Mouse (Mus musculus): Measurements from ENCODE around the gene Cetn4. TPM values are rescaled to one million over a fixed set of nuclear protein-coding genes. Genes with fewer than 3 reads are reported as not detected.

The Cetn4 gene
- polyA plus RNA-seq, 1 experiment from 2014 or later, result 1.3 TPM

- H3K4me3 ChIP-seq (ENCODE audit: low read depth, low read length), result no peak overlapping the region
- no peaks in the 10 kb centered on the region for H3K4me1 ChIP-seq (ENCODE audit: control insufficient read depth, insufficient read depth, low read length)
- no peak overlapping the region for H3K27ac ChIP-seq (ENCODE audit: low read depth, low read length)
- H3K36me3 ChIP-seq (ENCODE audit: control insufficient read depth, insufficient read depth, low read length), result no peaks in the 10 kb centered on the region
- no peaks in the 10 kb centered on the region for H3K9me3 ChIP-seq (ENCODE audit: control insufficient read depth, low read length)
- no peak overlapping the region for H3K4me2 ChIP-seq (ENCODE audit: low read depth)
- H3K9ac ChIP-seq (ENCODE audit: low read length), result no peak overlapping the region
- no peaks in the 10 kb centered on the region for H3K27me3 ChIP-seq (ENCODE audit: control insufficient read depth, insufficient read depth, low read length)
- no peak for DNase-seq (ENCODE audit: low spot score)
- no peak for ATAC-seq (ENCODE audit: insufficient read depth, low FRiP score, low TSS enrichment)
- WGBS, result 88% methylated on average over 4 of the region's 4 CpGs
Measured at GRCm38 (mm10) chr3:37269926-37270325, 42.6 kb downstream of the Cetn4 start.

DNA sequence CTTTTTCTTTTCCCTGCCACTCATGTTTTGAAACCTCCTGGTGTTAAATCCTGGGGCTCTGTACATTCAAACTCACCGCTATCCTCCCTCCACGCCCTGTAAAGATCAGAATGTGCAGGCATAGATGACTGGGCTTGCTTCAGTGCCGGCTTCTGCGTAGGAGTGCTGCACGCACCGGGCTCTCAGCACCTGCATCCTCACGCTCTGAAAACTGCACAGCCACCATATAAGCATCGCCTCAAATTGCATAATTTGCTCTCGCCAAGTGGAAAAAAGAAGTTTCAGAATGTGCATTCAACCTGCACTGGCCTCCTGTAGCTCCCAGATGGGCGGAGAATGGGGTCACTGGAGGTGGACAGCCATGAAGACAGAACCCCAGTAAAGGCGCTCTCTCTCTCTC is 44.2 kb downstream of the Cetn4 start:
- WGBS, result 88% methylated on average over 10 of the region's 11 CpGs
- H3K9me3 ChIP-seq (ENCODE audit: control insufficient read depth, low read length), result no peaks in the 10 kb centered on the region

GRCm38 (mm10) chr3:37259331-37259999 is 53.0 kb downstream of the Cetn4 start:
- 67% methylated on average over 10 of the region's 10 CpGs for WGBS
- no peaks in the 10 kb centered on the region for H3K9me3 ChIP-seq (ENCODE audit: control insufficient read depth, low read length)
- no peak overlapping the region for H3K4me3 ChIP-seq (ENCODE audit: low read depth, low read length)
- ATAC-seq (ENCODE audit: insufficient read depth, low FRiP score, low TSS enrichment) (no peak), DNase-seq (ENCODE audit: low spot score) (no peak)
- H3K9ac ChIP-seq (ENCODE audit: low read length), result no peak overlapping the region
- H3K4me2 ChIP-seq (ENCODE audit: low read depth), result no peak overlapping the region
- no peak overlapping the region for H3K27ac ChIP-seq (ENCODE audit: low read depth, low read length)
- H3K27me3 ChIP-seq (ENCODE audit: control insufficient read depth, insufficient read depth, low read length), result no peaks in the 10 kb centered on the region
- H3K4me1 ChIP-seq (ENCODE audit: control insufficient read depth, insufficient read depth, low read length), result no peaks in the 10 kb centered on the region
- no peaks in the 10 kb centered on the region for H3K36me3 ChIP-seq (ENCODE audit: control insufficient read depth, insufficient read depth, low read length)

More for the DNA sequence above, 44.2 kb downstream of the Cetn4 start:
- Histone ChIP-seq H3K27ac (ENCODE audit: low read depth, low read length) (no peak overlapping the region), H3K27me3 (ENCODE audit: control insufficient read depth, insufficient read depth, low read length) (no peaks in the 10 kb centered on the region), H3K4me2 (ENCODE audit: low read depth) (no peak overlapping the region), H3K36me3 (ENCODE audit: control insufficient read depth, insufficient read depth, low read length) (no peaks in the 10 kb centered on the region), H3K4me1 (ENCODE audit: control insufficient read depth, insufficient read depth, low read length) (no peaks in the 10 kb centered on the region), H3K9ac (ENCODE audit: low read length) (no peak overlapping the region), H3K4me3 (ENCODE audit: low read depth, low read length) (no peak overlapping the region)
- DNase-seq (ENCODE audit: low spot score) (no peak), ATAC-seq (ENCODE audit: insufficient read depth, low FRiP score, low TSS enrichment) (no peak)

DNA sequence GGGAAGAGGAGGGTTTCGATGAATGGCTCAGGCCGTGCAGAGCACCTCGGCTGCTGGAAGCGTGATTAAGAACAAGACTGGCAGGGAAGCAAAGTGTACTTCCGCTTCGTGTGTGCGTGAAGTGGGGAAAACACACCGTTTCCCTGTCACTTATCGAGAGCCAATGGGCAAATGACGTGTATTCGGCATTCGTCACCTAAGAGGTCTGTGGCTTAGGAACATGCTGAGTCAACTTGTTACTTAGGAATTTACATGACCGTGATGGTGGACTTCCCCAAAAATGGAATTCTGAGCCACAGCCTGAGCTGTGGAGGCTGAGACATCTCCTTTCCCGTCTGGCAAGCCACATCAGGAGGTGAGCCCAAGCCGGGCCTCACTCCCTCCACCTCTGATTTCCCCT is 54.7 kb downstream of the Cetn4 start:
- no peak overlapping the region for H3K4me3 ChIP-seq (ENCODE audit: low read depth, low read length)
- H3K36me3 ChIP-seq (ENCODE audit: control insufficient read depth, insufficient read depth, low read length), result no peaks in the 10 kb centered on the region
- no peak overlapping the region for H3K27ac ChIP-seq (ENCODE audit: low read depth, low read length)
- H3K9me3 ChIP-seq (ENCODE audit: control insufficient read depth, low read length), result no peaks in the 10 kb centered on the region
- H3K4me2 ChIP-seq (ENCODE audit: low read depth), result no peak overlapping the region
- H3K4me1 ChIP-seq (ENCODE audit: control insufficient read depth, insufficient read depth, low read length), result no peaks in the 10 kb centered on the region
- WGBS, result 92% methylated on average over 15 of the region's 15 CpGs
- no peaks in the 10 kb centered on the region for H3K27me3 ChIP-seq (ENCODE audit: control insufficient read depth, insufficient read depth, low read length)
- DNase-seq (ENCODE audit: low spot score) (no peak), ATAC-seq (ENCODE audit: insufficient read depth, low FRiP score, low TSS enrichment) (no peak)
- H3K9ac ChIP-seq (ENCODE audit: low read length), result no peak overlapping the region

Other genes starting within 250 kb of the Cetn4 start
- 0.23 and 0.40 TPM in 2 replicates for gene Adad1, start 249.2 kb downstream of the Cetn4 start, polyA plus RNA-seq (2014; fragmentation: Nextera tagmentation; extraction: Ambion mirVana)
- 0.21 and 0.59 TPM in 2 replicates for gene Il2, start 186.7 kb downstream of the Cetn4 start, polyA plus RNA-seq (2014; fragmentation: Nextera tagmentation; extraction: Ambion mirVana)
- not detected in 2 replicates for gene Il21, start 80.1 kb downstream of the Cetn4 start, polyA plus RNA-seq (2014; fragmentation: Nextera tagmentation; extraction: Ambion mirVana)
- gene Bbs12, start 154 bp downstream of the Cetn4 start, polyA plus RNA-seq (2014; fragmentation: Nextera tagmentation; extraction: Ambion mirVana), result 7.6 and 9.0 TPM in 2 replicates
- 0.31 and 0.41 TPM in 2 replicates for gene Fgf2, start 35.6 kb upstream of the Cetn4 start, polyA plus RNA-seq (2014; fragmentation: Nextera tagmentation; extraction: Ambion mirVana)
- gene Spata5, start 107.2 kb upstream of the Cetn4 start, polyA plus RNA-seq (2014; fragmentation: Nextera tagmentation; extraction: Ambion mirVana), result 36.6 and 40.6 TPM in 2 replicates
- 3.7 and 3.8 TPM in 2 replicates for gene Nudt6, start 107.5 kb upstream of the Cetn4 start, polyA plus RNA-seq (2014; fragmentation: Nextera tagmentation; extraction: Ambion mirVana)

Measured in neural tube, embryonic 11.5 days (tissue).